Mouse (Mus musculus) cerebellum, adult 2 months (tissue): Measurements from ENCODE around the gene Prss12. TPM values are rescaled to one million over a fixed set of nuclear protein-coding genes. Genes with fewer than 3 reads are reported as not detected.

Experiments used
- DNase-seq, 2 experiments: peaks; one replicate each; pipeline ENCODE4 v3.0.0; 2021
- H3K27ac ChIP-seq: fragments of 200-500 bp; 2 replicates; pipeline ENCODE4 v1.5.1; 2012; ENCODE audit warnings: low read length, control low read depth, inconsistent platforms; ENCODE audit not compliant: insufficient read depth
- H3K27me3 ChIP-seq: fragments of 200-500 bp; 2 replicates; pipeline ENCODE4 v1.6.1; 2012; ENCODE audit warnings: inconsistent platforms, mild to moderate bottlenecking, low read length, moderate library complexity; ENCODE audit not compliant: control insufficient read depth, insufficient read depth
- H3K4me1 ChIP-seq: fragments of 200-500 bp; 2 replicates; pipeline ENCODE4 v1.6.1; 2011; ENCODE audit warnings: low read length; ENCODE audit not compliant: control insufficient read depth, insufficient read depth
- H3K4me3 ChIP-seq: fragments of 200-500 bp; replicated peaks from 2 replicates; pipeline ENCODE3; 2011; ENCODE audit warnings: mild to moderate bottlenecking, low read depth, low read length, control low read depth; ENCODE audit not compliant: insufficient read depth
- CTCF ChIP-seq: fragments of 200-500 bp; IDR thresholded peaks from 2 replicates; pipeline ENCODE4 v1.5.1; 2011; ENCODE audit warnings: low read depth, mild to moderate bottlenecking, control low read depth, low read length, moderate library complexity, borderline replicate concordance; ENCODE audit not compliant: insufficient read depth
- POLR2A ChIP-seq: fragments of 200-500 bp; IDR thresholded peaks from 2 replicates; pipeline ENCODE4 v1.6.1; 2011; ENCODE audit warnings: low read length, control low read depth, borderline replicate concordance; ENCODE audit not compliant: insufficient read depth
- WGBS: fragments of 180-500 bp; shearing (Covaris S2); methylation state at CpG from one replicate; pipeline ENCODE4 v1.1.7; 2018; 5-methylcytosine and 5-hydroxymethylcytosine counted together
- polyA plus RNA-seq: library from polyadenylated mRNA; depleted of rRNA; stranded (reverse); fragments of >200 nt; gene quantifications from 2 replicates; pipeline ENCODE4 v1.2.3, GENCODE M21; 2012; rRNA removed

The Prss12 gene
- polyA plus RNA-seq, 1 experiment: 2.4 TPM

GRCm38 (mm10) chr3:123555254-123555865, 108.6 kb downstream of the Prss12 start:
- no peaks in the 10 kb centered on the region for H3K4me1 ChIP-seq
- H3K27ac ChIP-seq: no peak overlapping the region
- 93% methylated on average over 7 of the region's 7 CpGs for WGBS
- TF ChIP-seq POLR2A: no peak
- no peak for TF ChIP-seq CTCF
- H3K27me3 ChIP-seq: no peaks in the 10 kb centered on the region
- no peak for DNase-seq
- H3K4me3 ChIP-seq: no peak overlapping the region

Other genes starting within 250 kb of the Prss12 start
- 2.4 and 2.9 TPM in 2 replicates for gene Synpo2, start 210.8 kb upstream of the Prss12 start, polyA plus RNA-seq
- 6.4 and 6.8 TPM in 2 replicates for gene Sec24d, start 179.5 kb upstream of the Prss12 start, polyA plus RNA-seq
- gene Mettl14, start 60.8 kb upstream of the Prss12 start, polyA plus RNA-seq: 15.5 and 15.7 TPM in 2 replicates
- gene Ndst3, start 243.9 kb downstream of the Prss12 start, polyA plus RNA-seq: 56.5 and 63.4 TPM in 2 replicates